Mouse (Mus musculus) urinary bladder, postnatal 25 days (tissue): ENCODE data around the gene Eif4h.
A peak's percentile ranks its signal among the peaks of the same experiment; 100 is the strongest.

Experiments used
- DNase-seq: peaks from one replicate; pipeline ENCODE4 v3.0.0; 2022; ENCODE audit warnings: low spot score

Gene Eif4h

GRCm38 (mm10) chr5:134607121-134607520 lies 32.2 kb downstream of the Eif4h start:
- DNase-seq = no peak

DNA sequence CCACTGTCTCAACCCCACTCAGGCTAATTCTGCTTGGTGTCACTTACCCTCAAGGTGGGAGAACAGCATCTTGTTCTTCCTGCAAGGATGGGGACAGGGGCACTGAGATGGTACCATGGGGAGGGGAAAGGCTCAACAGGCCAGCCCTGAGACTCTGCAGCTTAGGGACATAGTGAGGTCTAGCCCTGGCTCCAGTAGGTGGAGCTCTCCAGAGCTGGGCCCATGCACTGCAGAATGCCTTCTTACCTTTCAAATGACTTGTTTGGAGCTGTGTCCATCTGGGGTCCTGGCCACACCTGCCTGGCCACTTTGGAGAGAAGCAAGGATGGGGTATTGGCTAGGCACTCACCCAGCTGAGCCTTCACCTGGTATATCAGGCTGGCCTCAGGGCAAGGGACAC lies 33.0 kb downstream of the Eif4h start:
- no peak for DNase-seq

DNA sequence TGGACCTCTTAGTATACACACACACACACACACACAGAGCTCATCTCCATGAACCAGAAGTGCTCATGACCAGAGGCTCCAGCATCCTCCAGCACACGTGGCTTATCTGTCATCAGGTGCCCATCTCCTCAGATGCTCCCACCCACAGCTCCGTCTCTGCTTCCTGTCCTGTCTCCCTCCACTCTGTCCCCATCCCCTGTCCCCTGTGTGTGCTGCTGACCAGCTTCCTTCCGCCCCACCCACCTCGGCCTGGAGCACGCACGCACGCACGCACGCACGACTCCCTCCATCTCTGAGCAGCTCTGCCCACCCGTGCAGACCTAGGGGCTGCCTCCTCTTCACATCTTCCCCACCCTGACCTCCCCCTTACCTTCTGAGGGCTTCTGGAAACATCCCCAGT lies 34.9 kb downstream of the Eif4h start:
- no peak for DNase-seq

DNA sequence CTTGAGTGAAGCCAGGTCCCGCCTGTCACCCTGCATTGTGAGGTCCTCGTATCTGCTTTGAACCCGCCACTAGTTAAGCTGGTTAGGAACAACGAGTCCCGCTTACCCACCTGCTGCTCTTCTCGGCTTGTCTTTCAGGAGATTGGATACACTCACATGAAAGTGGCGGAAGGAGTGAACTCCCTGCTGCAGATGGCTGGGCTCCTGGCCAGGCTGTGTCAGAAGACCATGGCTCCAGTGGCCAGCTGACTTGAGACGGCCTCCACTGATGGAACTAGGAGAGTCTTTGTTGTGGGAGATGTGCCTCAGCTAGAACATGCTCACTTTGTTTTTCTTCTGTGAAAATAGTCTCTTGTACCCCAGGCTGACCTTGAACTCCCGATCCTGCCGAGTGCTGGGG lies 41.6 kb downstream of the Eif4h start:
- DNase-seq = no peak

GRCm38 (mm10) chr5:134593093-134593492 lies 46.2 kb downstream of the Eif4h start:
- DNase-seq = no peak

DNA sequence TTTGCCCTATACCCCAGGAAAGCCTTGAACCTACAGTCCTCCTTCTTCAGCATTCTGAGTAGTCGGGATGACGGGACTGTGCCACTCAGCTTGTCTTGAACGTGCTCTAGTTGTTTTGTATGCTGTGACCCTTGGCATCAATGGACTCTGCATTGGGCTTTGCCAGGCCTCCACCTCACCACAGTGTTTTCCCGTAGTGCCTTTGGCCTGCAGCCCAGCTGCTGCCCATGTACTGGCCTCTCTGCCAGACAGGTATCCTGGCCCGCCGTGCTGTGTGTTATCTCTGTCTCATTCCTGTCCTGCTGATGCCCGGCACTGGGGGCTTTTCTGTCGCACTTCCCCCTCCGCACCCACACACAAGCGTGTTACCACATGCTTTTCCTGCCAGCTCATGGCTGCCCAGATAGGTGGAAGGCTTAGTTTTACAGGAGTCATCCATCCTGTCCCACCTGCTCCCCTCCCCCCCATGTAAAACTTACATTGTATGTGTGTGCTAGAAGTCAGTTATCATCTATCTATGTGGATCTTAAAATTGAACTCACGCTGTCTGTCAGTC lies 47.2 kb downstream of the Eif4h start:
- DNase-seq = no peak

DNA sequence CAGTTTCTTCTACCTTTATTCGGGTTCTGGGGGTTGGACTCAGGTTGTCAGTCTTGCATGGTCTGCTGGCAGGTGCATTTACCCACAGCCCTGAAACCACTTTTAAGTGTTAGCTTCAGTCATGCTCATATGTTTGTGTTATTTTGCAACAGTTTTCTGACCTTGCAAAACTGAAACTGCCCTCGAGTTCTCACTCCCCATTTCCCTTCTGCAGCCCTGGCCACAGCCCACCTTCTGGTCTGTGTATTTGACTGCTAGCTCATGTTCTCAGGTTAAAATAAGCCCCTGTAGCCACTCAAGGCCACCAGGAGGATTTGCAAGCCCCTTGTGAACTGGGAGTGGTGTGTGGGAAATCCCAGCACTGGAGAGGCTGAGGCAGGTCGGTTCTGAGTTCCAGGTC lies 49.4 kb downstream of the Eif4h start:
- no peak for DNase-seq

GRCm38 (mm10) chr5:134584798-134585197 lies 54.5 kb downstream of the Eif4h start:
- no peak for DNase-seq

DNA sequence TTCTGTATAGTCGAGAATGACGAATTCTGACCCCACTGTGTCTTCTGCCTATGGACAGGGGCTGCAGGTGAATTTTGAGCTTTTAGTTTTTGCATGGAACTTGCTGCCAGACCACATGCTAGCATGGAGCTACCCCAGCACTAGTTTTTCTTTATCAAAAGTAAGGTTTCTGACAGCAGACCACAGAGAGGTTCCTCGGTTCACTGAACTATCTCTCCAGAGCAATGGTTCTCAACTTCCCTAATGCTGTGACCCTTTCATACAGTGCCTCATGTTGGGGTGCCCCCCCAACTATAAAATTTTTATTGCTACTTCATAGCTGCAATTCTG lies 55.4 kb downstream of the Eif4h start:
- DNase-seq = no peak

DNA sequence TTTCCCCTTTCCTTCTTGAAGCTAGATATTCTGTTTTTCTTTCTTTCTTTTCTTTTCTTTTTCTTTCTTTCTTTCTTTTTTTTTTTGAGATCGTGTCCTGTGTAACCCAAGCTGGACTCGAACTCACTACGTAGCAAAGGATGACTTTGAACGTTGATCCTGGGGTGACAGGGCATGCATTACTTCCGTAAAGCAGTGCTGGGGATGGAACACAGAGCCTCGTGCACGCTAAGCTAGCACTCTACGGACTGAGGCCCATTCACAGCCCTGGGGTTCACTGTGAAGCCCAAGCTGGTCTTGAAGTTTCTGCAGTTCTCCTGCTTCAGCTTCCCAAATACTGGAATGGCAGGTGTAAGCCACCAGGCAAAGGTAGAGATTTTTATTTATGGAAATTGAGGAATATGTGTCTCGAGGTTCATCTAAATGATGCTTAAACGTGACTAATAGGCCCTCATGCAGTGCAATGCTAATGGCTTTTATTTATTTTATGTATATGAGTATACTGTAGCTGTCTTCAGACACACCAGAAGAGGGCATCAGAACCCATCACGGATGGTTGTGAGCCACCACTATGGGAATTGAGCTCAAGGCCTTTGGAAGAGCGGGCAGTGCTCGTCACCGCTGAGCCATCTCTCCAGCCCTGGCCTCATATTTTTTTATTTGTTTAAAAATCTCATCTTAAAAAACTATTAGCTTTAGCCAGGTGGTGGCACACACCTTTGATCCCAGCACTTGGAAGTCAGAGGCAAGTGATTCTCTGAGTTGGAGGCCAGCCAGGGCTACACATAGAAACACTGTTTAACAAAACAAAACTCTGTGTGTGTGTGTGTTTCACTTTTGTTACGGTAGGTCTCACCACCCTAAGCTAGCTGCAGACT lies 56.0 kb downstream of the Eif4h start:
- no peak for DNase-seq

DNA sequence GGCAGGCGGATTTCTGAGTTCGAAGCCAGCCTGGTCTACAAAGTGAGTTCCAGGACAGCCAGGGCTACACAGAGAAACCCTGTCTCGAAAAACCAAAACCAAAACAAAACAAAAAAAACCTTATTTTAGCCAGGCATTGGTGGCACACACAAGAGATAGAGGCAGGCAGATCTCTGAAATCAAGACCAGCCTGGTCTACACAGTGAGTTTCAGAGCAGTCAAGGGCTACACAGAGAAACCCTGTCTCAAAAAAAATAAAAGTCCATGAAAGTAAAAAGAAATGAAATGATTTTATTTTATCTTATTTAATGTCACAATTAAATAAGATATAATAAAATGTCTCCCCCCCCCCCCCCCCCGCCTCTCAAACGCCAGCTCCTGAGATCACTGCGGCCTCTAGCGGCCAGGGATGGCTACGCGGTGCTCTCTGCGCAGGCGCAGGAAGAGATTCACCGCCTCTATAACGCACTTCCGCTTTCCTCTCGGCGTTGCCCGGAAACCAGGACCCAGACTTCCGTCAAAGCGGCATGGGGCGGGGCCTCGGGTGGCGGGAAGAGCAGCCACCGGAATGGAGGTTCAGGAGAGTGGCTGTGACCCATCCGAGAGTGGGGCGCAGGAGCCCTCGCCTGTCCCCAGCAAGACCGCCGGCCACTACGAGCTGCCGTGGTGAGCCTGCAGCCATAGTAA lies 56.9 kb downstream of the Eif4h start:
- DNase-seq = peak; percentile 97

- DNase-seq = no peak
These were observed 58.1 kb downstream of the Eif4h start, which contains the start of gene Rfc2 for GRCm38 (mm10) chr5:134581146-134581545. Gene Rfc2 (plus strand): TSS chr5:134581366.

DNA sequence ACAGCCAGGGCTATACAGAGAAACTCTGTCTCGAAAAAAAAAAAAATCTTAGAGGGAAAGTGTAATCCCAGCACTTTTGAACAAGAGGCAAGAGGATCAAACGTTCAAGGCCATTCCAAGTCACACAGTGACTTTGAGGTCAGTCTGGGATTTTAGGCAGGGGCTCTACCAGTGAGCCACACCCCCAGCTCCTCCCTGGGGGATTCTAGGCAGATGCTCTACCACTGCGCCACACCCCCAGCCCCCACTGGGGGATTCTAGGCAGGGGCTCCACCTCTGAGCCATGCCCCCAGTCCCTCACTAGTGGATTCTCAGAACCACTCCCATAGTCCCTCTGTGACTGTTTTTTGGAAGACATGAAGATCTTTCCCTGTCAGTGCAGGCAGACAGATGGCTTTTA lies 60.2 kb downstream of the Eif4h start:
- DNase-seq = no peak

DNA sequence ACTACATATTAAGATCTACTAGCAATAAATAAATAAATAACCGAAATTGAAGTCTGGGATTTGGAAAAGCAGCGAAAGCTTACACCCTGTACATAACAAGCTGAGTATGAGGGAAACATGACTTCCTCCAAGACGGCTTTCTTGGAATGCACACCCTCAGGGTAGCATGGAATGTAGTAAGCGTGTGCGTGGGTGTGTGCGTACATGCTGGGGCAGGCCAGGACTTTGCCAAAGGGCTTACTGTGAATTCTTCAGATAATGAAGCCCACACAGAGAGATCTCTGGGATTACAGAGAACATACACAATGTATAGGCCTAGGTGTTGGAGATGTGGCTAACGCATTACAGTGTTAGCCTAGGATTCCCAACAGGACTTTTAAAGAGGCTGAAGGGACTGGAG lies 61.8 kb downstream of the Eif4h start:
- DNase-seq = peak; percentile 39

- DNase-seq = no peak
These were observed 62.6 kb downstream of the Eif4h start for GRCm38 (mm10) chr5:134576517-134577220.

- no peak for DNase-seq
These were observed 63.5 kb downstream of the Eif4h start for GRCm38 (mm10) chr5:134575833-134576232.

GRCm38 (mm10) chr5:134572508-134573214 lies 66.6 kb downstream of the Eif4h start:
- DNase-seq = no peak

DNA sequence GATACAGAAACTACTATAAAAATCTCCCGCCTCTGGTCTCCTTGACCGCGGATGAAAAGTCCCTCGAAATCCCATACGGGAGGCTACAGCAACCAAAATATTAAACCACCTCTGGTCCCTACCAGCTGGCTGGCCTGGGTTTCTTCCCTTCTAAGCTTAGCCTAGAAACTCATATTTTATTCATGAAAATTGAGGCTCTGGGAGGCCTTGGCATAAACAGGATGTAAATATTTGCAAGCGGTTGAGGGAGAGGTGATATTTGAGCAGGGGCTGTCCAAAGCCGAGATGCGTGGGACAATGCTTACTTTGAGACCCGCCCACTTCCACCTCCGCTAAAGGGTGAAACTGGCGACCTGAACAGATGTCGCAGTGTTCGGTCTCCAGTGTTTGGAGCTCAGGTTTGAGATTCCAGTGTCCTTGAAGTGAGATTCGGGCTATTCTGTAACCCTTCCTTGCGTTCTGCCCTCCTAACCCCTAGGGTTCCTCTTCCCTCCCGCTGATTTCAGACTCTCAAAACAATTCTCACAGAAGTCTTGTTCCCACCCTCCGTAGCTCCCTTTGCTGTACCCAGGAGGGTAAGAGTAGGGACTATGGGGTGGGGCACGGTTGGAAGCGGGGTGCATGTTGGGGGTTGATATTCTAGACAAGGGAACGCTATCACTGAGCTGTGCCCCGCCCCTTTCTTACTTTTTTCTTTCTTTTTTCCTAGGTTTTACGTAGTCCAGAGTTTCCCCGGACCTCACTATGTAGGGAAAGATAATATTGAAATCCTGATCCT lies 67.4 kb downstream of the Eif4h start:
- peak; percentile 34 for DNase-seq
